Mouse (Mus musculus): Measurements from ENCODE around the gene Trip12. TPM values are rescaled to one million over a fixed set of nuclear protein-coding genes. Genes with fewer than 3 reads are reported as not detected.

Gene Trip12
- polyA plus RNA-seq (2017; shearing (Covaris generic)): 100 to 1,000 TPM; 147 to 175 TPM

GRCm38 (mm10) chr1:84840018-84840664 is at the start of gene Trip12:
Gene Trip12 (minus strand): TSS chr1:84840516.

GRCm38 (mm10) chr1:84839309-84840017 is 853 bp downstream of the Trip12 start, which contains the start of gene Fbxo36:
Gene Fbxo36 (plus strand): TSS chr1:84839841.

GRCm38 (mm10) chr1:84695517-84696411 is 144.6 kb downstream of the Trip12 start, which contains the start of gene Dner:
Gene Dner (minus strand): TSS chr1:84696221.

Other genes starting within 250 kb of the Trip12 start
- under 1 TPM; 0.18 to 0.66 TPM for gene Dner, start 144.3 kb downstream of the Trip12 start, polyA plus RNA-seq (2017; shearing (Covaris generic))
- 1 to 10 TPM; 2.4 TPM for gene Fbxo36, start 675 bp downstream of the Trip12 start, polyA plus RNA-seq (2017; shearing (Covaris generic))
- under 1 TPM in 1 of 2 experiments, not detected in 1; 0.11 TPM for gene Slc16a14, start 94.6 kb upstream of the Trip12 start, polyA plus RNA-seq (2017; shearing (Covaris generic))